Mouse (Mus musculus) spleen, postnatal 4 days (tissue): Measurements from ENCODE around the gene Dhx32.
A peak's percentile ranks its signal among the peaks of the same experiment; 100 is the strongest.
"Not testable (repeated sequence)": the region's sequence is repeated elsewhere in the genome, so short reads cannot be mapped to it uniquely, and the experiment has no call there.

Experiments used
- DNase-seq, 2 experiments: peaks; one replicate each; pipeline ENCODE4 v3.0.0; 2022; ENCODE audit warnings: low spot score in 2 of 2

The Dhx32 gene

DNA sequence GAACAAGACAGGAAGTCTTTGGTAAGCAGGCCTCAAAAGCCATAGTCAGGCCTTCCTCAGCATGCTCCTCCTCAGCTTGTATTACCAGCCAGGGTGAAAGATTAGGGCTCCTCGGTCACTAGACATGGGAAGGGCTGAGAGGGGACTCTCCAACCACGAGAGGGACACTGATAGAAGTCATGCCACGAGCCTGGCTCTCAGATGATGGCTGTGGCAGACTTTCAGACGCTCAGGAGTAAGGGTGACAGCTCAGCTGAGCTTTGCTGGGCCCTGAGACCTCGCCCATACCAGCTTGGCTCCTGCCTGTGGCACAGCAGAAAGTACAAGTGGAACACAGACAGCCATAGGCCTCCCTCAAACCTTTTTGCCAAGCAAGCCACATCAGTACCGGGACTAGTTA is 55.5 kb downstream of the Dhx32 start:
- no peak for DNase-seq

DNA sequence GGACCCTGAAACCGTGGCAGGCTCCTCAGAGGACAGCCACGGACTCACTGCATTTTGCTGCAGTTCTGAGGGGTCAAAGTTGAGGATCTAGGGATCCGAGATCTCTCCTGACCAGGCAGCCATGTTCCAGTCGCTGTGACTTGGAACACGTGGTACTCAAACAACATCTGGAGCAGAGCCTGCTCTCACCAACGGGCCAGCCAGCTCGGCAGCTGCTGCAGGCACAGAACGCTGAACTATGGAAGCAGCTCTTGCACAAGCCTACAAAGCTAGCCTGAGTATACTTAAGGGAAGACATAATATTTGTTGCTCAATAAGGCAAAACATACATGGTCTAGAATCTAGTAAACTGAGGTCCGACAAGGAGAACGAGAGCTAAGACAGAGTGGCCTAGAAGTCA is 57.0 kb downstream of the Dhx32 start:
- DNase-seq, result no peak

DNA sequence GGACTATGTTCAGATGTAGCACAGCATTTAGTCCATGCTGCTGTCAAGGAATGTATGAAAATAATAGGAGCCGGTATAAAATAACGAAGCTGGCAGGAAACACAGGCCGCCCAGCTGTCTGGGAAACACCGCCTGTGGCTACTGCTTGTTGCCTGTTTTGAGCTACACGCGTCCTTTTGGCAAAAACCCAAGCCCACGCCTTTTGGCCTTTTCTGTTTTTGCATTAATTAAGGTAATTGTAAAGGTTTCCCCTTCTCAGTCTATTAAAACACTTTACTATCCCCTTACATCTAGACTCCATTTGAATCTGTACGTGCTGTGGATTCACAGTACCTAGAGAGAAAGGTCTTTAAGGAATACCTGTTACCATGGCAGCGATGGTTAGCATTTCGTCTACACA is 57.7 kb downstream of the Dhx32 start:
- DNase-seq, result no peak

- DNase-seq, result no peak
Observed at GRCm38 (mm10) chr7:133720616-133721015, 61.9 kb downstream of the Dhx32 start.

DNA sequence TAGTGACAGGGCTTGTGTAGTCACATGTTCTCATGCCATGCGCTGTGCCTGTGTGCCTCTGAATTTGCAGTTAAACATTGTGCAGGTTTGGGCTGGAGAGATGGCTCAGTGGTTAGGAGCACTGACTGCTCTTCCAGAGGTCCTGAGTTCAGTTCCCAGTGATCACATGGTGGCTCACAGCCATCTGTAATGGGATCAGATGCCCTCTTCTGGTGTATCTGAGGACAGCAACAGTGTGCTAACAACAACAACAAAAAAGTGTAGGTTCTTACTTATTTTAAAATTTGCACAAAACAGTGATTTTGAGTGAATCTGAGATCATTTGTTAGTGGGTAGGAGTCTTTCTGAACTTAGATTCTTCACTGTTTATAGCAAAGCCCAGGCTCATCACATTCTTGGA is 63.9 kb downstream of the Dhx32 start:
- DNase-seq, result no peak

- DNase-seq, result no peak
Observed at GRCm38 (mm10) chr7:133715387-133715786, 67.1 kb downstream of the Dhx32 start.

- no peak for DNase-seq
Observed at GRCm38 (mm10) chr7:133707301-133707700, 75.2 kb downstream of the Dhx32 start.

DNA sequence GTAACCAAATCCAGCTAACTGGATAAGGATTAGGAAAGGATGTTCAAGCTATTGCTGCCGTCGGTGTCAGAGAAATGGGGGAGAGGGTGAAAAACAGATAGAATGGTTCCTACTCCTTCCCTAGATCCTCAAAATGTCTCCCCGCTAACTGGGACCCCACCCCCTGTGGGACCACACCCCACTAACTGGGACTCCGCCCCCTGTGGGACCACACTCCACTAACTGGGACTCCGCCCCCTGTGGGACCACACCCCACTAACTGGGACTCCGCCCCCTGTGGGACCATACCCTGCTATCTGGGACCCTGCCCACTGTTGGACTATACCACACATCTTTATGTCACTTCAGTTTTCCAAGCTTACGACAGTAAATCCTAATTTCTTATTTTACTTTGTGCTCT is 78.6 kb downstream of the Dhx32 start:
- DNase-seq, result no peak

GRCm38 (mm10) chr7:133702333-133702732 is 80.2 kb downstream of the Dhx32 start:
- DNase-seq, result peak; percentile 78

- peak in 1 of 2 experiments; percentile 70 for DNase-seq
Observed at GRCm38 (mm10) chr7:133701366-133701765, 81.2 kb downstream of the Dhx32 start.

DNA sequence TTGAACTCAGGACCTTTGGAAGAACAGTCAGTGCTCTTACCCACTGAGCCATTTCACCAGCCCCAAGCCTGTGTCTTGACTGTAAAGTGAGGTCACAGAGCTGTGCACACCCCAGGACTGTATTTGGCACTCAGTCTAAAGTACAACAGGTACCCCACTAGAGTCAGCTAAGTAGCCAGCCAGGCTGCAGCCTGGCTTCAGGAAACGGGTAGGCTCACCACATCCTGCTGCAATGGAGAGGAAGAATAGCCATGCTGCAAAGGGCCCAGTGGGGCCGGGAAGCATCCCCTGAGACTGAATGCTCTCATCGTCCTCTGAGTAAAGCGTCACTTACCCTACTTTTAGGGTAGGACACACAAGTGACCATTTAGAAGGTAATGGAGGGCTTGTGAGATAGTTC is 82.6 kb downstream of the Dhx32 start:
- no peak for DNase-seq

DNA sequence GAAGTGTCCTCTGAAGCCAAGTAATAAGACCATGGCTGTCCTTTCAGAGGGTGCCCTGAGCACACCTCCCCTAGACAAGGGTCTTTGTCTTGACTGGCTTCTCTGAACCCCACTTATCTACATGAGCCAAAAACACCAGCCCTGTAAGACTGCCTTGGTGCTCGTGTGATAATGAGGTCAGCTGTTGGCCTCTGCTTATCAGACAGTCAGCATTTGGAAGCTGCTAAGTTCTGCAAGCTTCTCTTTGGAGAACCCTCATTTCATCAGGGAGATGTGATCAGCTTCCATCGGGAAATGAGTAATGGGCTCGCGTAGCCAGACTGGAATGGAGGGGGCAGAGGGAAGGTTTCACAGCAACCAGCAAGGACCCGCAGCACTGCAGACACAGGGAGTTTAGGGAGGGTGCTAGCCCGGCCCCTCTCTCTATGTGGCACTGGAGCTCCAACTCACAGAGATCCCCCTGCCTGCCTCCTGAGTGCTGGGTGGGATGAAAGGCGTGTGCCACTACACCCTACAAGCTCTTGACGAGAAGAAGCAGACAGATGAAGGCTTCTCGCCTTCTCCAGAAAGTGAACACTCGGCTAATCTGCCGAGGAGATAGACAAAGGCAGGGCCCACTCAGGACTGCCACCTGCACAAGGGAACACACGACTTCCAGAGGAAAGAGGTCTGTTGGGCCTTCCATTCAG is 84.4 kb downstream of the Dhx32 start:
- peak in 1 of 2 experiments; percentile 54 for DNase-seq

GRCm38 (mm10) chr7:133685644-133686043 is 96.9 kb downstream of the Dhx32 start:
- DNase-seq, result not testable (repeated sequence)

GRCm38 (mm10) chr7:133684701-133685100 is 97.8 kb downstream of the Dhx32 start:
- DNase-seq, result no peak

- no peak for DNase-seq
Observed at GRCm38 (mm10) chr7:133684110-133684509, 98.4 kb downstream of the Dhx32 start.

DNA sequence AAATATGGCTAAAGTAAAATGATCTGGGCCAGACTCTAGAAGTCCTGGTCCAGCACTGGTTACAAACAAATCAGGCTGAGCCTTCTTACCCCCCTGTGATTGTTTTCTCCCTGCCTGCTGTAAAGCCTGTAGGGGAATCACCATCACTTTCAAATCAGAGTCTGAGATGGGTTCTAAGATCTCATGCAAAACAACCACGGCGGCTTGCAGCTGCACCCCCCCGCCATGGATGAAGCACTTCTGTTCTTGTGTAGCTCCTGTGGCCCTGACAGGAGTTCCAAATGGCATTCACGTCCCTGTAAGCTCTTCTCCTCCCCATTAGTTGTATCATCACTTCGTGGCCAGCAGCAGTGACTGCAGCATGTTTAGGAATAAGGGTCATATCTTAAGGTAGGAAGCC is 98.9 kb downstream of the Dhx32 start:
- DNase-seq, result no peak

GRCm38 (mm10) chr7:133679961-133680360 is 102.6 kb downstream of the Dhx32 start, which contains the start of gene Mmp21:
Gene Mmp21, minus strand, starts transcription at chr7:133680061.
- no peak for DNase-seq

DNA sequence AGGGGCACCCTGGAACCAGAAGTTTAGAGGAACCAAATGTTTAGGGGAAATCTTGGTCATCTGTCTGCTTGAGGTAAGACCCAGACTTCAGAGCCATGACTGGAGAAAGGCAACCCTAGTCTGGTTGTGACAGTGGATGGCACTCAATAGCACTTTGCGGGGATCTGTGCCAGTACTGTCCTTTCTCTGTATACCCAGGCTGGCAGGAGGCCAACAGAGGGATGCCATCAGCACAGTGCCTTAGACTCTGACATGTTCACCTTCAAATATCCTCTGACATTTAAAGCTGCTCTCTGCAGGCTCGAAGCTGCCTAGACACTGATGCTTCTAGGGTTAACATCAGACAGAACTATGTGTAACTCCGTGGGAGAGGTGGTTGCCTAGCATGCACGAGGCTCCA is 103.1 kb downstream of the Dhx32 start:
- DNase-seq, result no peak

DNA sequence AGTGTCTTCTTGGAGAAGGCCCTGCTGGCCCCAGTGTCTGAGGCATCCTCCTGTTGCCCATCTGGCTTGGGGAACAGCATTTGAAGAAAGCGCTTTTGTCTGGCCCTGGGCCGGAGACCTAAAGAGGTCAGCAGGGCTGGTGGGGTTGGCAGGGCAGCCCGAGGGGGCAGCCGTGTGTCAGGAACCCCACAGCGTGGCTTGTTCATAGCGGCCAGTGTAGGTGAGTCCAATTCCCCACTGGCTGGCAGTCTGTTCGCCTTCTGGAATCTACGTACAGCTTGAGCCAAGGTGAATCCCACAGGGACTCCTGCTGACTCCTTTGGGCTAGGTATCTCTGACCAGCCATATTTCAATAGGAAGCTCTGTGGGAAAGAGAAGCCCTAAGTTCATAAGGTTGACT is 103.8 kb downstream of the Dhx32 start:
- DNase-seq, result no peak

DNA sequence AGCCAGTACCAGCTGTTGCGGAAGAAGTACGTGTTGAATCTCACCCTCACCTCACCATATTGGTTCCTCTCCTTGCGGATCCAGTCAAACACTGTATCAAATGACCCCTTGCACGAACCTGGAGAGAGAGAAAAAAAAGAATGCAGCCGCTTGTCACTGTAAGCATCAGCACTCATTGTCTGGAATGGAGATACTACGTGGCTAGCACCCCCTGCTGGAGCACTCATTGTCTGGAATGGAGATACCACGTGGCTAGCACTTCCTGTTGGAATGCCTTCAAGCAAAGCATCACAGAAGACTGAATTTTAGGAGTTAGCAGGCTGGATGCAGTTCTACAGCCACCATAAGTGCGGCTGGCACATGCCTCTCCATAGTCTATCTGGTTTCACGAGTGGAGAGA is 106.5 kb downstream of the Dhx32 start:
- no peak for DNase-seq
